Mouse (Mus musculus): ENCODE results near the gene Prkce.

DNA sequence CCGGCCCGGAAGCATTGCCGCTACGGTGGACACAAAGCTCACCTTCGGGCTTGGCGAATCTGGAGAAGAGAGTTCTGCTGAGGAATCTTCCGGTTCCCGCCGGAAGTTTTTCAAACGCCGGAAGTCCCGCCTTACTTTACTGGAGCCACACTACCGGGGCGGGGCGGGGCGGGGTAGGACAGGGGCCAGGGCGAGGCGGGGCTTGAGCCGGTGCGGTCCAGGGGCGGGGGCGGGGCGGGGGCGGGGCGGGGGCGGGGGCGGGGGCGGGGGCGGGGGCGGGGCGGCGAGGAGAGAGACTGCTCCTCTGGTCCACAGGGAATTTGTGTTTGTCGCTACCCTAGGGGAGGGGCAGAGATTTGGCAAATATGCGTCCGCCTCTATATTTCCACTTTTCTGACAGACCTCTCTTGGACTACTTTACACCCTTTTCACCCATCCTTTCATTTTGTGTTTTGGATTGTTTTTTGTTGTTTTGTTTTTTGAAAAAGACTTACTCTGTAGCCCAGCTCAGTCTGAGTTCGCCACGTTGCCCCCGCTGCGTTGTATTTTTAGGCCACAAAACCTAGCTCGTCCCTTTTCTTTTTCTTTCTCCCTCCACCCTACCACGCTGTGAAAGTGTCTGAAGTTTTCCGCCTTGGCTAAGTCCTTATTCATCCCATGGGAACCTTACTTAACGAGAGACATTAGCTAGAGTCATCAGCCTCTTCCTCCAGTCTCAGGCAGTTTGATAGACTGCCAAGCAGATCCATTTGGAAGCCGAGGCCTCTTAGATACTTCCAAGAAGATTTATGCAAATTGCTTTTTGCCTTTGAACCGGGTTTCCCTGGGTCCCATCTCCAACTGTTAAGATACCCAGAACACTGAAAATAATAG, 22.3 kb upstream of the Prkce start, which contains the start of gene Srbd1:
- TF ChIP-seq CTCF (IDR thresholded peaks at IDR 0.05; ENCODE audit: low read depth) (no peak), EP300 (IDR thresholded peaks at IDR 0.05; ENCODE audit: low read depth) (no peak; the same call in 1 of the 2 replicates)
